Mouse (Mus musculus) A20 (cell line): ENCODE data around the gene Ubxn2a.

ENCODE experiments used
- DNase-seq: peaks from one replicate; pipeline ENCODE4 v3.0.0-alpha.2; 2011; ENCODE audit warnings: low read depth, low spot score

The Ubxn2a gene

DNA sequence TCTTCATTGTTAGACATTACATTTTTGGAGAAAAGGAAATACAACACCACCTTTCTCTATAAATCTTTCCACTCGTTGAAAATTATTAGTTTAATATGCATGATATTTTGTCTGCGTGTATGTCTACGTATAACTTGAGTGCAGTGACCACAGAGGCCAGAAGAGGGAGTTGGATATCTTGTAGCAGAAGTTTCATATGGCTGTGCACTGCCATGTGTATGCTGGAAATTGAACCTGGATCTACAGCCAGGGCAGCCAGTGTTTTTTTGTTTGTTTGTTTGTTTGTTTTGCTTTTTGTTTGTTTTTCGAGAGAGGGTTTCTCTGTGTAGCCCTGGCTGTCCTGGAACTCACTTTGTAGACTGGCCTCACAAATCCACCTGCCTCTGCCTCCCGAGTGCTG, 28.5 kb downstream of the Ubxn2a start:
- peak; percentile 31 for DNase-seq

DNA sequence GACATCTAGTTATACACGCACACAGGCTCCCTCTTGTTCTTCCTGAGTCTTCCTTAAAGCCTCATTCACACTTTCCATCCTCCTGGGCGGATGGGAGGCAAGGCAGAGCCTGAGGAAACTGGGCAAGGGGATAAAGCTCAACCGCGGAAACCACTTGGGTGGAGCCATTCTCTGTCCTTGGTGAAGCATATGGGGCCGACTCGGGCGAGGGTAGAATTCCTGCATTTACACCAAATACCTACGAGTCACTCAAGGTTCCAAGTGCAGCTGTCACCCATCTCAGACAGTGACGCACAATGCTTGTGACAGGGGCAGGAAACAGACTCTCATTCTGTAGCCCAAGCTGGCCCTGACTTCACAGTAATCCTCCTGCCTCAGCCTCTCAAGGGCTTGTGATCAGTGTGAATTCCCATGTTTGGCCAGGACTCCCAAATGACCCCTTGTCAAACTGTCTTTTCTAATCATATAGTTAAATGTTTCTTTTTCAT, 29.2 kb downstream of the Ubxn2a start:
- no peak for DNase-seq

DNA sequence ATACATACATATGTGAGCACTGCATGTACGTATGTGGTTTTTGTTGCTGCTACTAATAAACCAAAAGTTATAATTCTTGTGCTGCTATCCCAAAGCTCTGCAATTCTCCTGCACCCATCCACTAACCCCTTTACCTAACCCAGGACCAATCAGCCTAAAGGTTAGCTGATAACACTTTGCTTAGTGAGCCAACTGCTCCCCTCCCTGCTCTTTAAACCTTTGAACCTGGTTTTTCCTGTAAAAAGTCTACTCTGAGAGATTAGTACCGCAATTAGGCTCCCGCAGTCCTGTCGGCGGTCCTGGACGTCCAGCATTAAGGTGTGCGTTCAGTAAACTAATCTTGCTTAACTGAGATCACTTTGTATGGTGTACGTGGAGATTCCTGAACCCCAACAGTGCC, 31.9 kb downstream of the Ubxn2a start:
- no peak for DNase-seq

DNA sequence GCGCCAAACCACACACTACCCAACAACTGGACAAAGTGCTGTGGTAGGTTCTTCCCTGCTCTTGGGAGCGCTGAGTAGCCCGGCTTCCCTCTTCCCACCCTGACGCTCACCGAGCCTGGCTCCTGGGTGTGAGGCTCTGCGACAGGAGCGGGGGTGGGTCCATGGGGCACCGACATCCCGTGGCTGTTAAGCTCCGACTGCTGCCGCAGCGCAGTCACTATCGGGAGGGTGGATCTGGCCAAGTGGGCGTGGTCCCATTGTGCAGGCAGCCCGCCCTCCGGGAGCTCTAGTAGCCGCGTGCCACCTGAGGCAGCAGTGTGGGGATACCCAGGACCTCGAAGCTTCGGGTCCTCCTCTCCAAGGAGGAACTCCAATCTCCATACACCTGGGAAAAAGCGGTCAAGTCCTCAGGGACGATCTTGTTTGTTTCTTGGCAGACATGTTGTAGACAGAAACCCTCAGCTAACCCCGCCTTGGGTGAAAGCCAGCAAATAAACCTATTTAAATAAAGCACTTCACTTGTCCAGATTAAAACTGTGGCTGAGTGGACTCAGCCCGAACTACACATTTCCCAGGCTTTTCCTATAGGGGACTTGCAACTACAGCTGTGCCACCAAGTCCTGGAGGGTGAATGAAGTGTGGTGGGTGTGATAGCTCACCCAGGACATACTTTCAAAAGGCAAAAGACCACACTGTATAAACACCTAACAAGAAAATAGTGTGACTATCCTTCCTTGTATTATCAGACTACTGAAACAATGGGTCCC, 33.2 kb downstream of the Ubxn2a start, which contains the start of gene Mfsd2b:
Gene Mfsd2b (minus strand): TSS at position 199 of the 767 bp plus-strand sequence.
- DNase-seq: peak; percentile 75

DNA sequence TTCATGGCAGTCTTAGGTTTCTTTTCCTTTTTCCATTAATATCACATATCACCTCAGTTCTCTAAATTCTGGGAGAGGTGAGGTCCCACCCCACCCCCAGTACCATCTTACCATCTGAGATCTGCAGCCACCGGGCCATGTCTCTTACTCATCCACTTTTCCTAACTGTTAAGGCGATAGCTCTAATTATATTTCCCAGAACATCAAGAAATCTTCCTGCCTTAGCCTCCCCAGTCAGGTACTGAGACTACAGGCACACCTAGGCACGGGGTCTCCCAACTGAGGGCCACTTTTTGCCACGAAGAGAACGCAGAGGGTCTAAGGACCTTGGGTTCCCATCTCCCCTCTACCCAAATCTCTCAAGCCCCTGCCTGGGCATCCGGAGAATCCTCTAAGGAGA, 34.0 kb downstream of the Ubxn2a start:
- no peak for DNase-seq

DNA sequence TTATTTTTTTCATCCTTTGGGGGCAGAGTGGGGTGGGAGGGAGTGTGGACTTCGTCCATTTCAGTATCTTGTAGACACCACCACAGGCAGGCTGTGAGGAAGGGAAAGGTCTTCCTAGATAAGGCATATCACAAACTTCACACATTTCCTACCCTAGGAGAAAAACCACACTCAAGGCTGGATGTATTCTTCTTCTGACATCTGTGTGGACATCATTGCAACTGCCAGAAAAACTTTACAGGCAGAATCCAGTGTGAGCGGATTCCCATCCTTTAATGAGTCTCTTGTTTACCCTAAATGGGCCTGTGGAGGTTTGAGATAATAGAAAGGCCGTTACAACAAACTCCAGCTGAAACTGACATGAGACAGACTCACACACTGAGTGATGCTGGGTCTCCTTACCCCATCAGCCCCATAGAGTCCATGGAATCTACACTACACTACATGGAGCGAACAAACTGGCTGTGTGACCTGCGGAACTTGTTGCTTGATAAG, 34.5 kb downstream of the Ubxn2a start:
- DNase-seq: no peak

DNA sequence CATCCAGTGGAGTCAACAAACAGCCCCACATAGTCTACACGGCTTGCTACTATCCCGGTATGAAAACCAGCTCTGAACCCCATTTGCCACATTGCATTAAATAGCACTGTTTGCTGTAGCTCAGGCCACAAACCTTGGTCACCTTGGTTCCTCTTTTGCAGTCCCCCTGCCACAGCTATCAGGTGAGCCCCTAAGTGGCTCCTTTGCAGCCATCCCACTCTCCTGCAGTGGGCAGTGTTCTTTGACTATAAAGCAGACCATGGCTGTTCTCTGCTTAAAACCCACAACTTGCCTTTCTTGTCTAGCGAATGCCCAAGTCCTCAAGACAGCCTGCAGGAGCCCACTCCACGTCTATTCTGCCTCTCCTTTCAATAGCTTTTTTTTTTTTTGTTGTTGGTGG, 35.2 kb downstream of the Ubxn2a start:
- peak; percentile 46 for DNase-seq

DNA sequence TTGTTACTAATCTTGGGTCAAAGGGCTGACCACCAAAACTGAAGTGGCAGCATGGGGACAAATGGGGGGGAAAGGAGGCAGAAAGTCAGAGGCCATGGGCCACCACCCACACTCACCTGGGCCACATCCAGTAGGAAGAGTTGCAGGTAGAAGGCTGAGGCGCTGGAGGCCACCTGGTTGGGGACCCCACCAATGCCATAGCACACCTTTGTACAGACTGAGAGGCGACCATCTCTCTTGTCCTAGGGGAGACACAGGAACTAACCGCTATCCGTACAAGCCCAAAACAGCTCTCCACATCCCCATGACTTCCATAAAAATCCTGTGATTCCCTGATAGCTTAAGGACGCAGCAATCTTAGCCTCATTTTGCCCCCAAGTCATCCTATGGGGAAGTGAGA, 36.2 kb downstream of the Ubxn2a start:
- DNase-seq: no peak

DNA sequence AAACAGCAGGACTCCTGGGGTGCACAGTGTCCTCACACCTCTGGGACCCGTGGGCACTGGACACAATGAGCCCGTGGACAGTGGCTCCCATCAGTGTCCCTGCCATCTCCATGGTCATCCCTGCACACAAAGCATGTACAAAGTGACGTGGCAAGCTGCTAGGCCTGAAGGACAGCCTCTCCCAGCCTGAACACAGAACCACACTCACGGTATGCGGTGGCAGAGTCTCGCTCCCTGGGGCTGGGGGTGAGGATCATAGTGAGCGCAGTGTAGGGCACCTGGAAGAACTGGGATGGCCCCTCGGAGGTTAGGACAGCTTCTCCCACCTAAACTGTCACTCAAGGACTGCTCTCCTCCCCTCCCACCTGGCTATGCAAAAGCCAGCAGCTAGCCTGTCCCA, 38.6 kb downstream of the Ubxn2a start:
- DNase-seq: no peak

DNA sequence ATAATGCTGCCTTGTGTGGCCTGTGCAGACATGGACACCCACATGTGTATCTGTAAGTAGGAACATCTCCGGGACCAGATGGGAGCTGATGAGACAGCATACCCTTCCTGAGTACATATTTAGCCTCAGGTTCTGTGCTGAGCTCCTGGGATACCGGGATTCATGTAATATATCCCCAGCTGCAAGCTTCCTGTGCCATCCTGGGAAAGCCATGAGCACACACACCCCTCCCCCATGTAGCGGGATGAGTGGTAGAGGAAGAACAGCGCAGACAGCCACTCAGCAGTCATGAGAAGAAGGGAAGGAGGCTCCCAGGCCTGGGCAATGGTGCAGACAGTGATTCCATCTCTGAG, 43.2 kb downstream of the Ubxn2a start:
- DNase-seq: no peak

DNA sequence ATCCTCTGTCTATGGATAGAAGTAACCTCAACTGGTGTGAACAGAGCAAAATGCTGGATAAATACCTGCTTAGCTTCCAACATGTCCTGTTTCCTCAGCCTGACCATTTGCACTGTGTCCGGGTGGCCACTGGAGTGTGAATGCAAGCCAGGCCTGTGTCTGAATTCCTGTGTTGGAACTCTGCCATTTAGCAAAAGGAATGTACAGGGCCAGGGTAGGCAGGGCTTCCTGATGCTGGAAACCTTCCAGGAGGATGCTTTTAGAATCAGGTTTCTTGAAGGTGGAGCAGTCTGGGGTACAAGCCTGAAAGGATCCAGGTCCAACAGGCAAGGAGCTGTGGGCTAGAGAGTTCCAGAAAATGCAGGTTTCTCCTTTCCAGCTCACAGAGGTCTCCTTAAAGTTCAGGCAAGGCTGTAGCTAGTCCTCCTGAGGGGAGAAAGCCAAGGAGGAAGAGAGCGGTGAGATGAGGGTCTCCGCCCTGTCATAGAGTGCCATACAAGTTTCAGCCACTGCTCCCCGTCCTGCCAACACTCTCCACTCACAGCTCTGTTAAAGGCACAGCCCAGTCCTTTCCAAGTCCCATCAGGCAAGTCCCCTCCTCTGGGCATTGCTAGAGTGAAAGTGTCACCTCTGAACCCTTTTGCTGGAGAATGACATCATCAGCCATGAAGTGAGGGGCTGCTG, 43.7 kb downstream of the Ubxn2a start:
- no peak for DNase-seq

DNA sequence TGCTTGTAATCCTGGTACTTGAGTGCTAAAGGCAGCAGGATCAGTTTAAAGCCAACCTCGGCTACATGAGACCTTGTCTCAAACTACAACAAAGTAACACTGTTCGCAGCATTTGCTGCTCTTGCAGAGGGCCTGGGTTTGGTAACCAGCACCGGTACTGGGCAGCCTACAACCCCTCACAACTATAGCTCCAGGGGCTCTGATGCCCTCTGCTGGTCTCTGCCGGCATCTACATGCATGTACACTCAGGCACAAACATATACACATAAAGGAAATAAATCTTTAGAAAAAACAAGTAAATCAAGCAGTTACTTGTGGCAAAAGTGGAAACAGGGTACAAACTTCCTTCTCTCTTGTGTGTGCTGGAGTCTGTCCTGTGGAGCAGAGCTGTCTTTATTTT, 44.8 kb downstream of the Ubxn2a start:
- DNase-seq: peak; percentile 48

DNA sequence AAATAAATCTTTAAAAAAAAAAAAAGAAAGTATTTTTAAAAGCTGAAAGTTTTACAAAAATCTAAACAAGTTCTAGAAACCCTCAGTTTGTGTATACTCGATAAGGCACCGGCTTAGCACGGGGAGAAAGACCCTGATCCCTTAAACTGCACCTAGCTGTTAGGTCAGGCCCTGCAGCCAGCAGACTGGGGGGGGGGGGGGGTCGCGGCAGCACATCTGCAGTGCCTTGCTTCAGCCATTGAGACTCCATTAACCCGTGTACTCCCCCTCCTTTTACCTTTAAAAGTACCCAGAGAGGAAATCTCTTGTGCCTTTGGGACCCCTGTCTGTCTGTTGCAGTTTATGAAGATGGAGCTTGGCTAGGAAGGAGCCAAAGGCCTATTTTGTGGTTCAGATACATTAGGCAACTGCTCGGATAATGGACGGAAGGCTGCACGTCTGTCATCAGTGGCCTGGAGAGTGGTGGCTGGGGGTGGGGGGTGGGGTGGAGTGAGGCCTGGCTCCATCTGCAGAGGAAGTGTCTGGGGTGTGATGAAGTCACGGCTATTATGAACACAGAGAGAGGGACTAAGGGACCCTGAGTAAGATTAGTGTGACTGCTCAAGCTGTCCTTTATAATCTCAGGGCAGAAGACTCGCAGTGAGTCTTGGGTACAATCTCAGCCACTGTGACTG, 48.1 kb downstream of the Ubxn2a start:
- no peak for DNase-seq

DNA sequence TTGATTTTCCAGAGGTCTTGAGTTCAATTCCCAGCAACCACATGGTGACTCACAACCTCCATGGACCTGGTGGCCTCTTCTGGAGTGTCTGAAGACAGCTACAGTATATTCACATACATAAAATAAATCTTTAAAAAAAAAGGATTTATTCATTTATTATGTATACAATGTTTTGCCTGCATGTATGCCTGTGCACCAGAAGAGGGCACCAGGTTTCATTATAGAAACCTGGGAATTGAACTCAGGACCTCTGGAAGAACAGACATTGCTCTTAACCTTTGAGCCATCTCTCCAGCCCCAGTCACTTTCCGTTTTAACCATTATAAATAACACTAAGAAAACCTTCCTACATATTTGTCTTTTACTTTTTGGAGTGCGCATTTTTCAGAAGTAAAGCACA, 50.7 kb downstream of the Ubxn2a start:
- DNase-seq: no peak

DNA sequence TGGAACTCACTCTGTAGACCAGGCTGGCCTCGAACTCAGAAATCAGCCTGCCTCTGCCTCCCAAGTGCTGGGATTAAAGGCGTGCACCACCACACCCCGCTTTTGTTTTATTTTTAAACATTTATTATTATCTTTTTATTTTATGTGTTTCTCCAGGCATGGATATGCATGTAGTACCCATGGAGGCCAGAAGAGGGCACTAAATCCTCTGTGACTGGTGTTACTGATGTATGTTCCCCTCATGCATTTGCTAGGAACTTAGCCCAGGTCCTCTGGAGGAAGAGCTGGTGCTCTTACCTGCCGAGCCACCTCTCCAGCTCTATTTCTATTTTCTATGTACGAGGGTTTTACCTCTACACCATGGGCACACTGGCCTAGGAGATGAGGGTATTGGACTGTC, 51.3 kb downstream of the Ubxn2a start:
- peak; percentile 49 for DNase-seq

DNA sequence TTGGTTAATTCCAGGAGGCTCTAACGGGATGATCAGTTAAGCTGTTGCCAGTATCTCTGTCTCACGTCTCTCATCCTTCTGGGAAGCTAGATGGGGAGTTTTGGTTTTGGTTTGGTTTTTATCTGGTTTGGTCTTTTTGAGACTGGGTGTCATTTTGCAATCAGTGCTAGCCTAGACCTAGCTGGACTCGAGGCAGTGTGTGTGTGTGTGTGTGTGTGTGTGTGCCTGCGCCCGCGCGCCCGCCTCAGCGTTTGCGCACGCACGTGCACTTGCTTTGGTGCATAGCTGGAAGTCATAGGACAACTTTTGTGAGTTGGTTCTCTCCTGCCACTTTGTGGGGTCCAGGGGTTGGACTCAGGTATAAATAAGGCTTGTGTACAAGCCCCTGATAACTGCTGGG, 63.8 kb downstream of the Ubxn2a start:
- peak; percentile 84 for DNase-seq

DNA sequence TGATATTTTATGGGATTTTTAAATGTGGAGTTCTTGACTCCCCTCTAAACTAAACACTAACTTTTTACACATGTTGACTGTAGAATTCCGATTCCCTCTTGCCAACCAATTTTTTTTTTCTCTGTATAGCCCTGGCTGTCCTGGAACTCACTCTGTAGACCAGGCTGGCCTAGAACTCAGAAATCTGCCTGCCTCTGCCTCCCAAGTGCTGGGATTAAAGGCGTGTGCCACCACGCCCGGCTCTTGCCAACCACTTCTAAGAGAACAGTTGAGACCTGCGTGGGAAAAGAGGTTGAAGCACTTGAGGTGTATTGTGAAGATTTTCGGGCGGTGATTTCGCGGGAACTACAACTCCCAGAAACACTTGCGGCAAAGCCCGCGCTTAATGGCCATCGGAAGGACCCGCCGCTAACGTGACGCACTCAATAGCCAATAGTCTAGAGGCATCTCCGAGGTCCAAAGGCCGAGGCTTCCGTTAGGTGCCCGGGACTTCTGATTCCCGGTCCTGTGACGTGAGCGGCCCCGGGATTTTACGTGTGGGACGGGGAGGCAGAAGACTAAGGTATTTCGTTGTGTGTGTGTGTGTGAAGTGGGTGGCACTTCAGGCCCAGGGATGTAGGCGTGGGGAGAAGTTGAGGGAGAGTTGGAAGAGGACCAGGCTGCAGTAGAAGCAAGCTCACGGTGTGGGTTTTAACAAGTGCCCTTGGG, 64.5 kb downstream of the Ubxn2a start, which contains the start of gene Wdcp:
Gene Wdcp (plus strand): TSS at position 414 of the 708 bp plus-strand sequence.
- peak; percentile 93 for DNase-seq

DNA sequence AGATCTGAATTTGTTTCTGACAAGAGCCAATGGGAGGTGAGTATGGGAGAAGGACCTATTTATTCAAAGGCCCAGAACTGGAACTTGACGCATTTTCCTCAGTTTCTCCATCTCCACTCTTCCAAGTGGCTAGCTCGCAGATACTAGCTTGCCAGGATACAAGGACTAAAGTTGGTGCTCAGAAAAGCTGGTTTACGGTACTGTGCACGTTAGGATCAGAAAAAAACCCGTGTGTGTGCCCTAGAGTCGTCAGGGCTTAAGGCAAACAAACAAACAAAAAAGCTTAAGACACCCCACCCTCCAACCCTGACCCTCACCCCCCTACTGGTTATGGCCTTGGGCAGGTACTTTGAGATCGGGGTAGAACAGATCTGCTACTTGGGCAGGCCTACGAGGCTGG, 65.0 kb downstream of the Ubxn2a start:
- peak; percentile 43 for DNase-seq

DNA sequence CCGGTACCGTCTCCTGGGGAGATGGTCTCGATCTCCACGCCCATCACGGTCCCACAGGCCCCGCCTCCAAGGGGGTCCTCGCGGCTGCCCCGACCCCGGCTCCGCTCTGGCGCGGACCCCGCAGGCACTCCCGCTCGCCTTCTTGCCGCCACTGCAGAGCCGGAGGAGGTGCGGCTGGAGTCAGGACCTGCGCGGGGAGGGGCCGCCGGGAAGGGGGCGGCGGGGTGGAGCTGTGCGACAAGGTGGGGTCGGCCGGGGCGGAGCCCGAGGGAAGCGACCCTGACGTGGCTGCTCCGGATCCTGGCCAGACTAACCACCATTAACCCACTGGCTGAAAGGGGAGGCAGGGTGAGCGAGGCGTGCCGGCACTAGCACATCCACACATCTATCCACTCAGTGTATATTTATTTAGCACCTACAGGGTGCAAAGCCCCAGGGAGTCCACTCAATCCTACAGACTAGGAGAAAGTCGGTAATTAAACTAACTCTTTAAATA, 66.1 kb downstream of the Ubxn2a start, which contains the start of gene Fkbp1b:
Gene Fkbp1b (minus strand): TSS at position 200 of the 496 bp plus-strand sequence.
- peak; percentile 56 for DNase-seq

DNA sequence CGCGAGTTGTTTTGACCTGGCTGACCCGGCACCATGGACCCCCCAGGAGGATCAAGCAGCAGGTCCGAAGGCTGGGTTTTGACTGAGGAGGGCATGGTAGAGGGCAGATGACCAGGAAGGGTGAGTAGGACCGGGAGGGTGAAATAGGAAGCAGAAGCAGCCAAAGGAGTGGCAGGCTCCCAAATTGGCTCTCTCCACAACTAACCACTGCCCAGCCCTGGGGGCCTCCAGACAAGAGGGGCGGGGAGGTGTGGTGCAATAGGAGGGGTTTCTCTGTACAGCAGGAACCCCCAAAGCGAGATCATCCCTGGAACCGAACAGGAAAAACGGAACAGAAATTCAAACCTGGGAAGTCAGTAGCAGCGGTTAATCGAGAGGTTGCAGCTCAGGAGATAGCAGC, 66.8 kb downstream of the Ubxn2a start:
- no peak for DNase-seq

DNA sequence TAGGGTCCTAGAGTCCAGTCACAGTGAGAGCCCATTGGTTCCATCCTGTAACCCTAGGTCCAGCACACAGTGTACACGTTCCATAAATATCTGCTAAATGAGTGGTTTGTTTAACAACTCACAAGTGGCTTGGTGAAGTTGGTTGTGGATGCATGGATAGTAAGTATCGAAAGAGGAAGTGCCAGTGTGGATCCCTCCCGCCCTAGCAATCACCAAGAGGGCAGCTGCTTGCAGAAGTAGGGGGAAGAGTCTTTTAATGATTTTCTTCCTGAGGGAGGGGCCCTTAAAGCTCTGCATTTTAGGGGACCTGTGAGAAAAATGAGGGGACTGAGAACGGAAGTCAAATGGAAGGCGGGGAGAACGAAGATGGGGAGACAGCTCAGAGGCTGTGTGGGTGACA, 67.5 kb downstream of the Ubxn2a start:
- peak; percentile 26 for DNase-seq
